Mouse (Mus musculus): ENCODE measurements around the gene Pou6f1.
"Not testable (repeated sequence)": the region's sequence is repeated elsewhere in the genome, so short reads cannot be mapped to it uniquely, and the experiment has no call there.

Pou6f1 gene

GRCm38 (mm10) chr15:100599276-100600046 lies at the start of gene Pou6f1:
Gene Pou6f1 (minus strand): TSS chr15:100599984.
- DNase-seq, result peak; percentile 55 to 59

GRCm38 (mm10) chr15:100646161-100646560 lies 46.4 kb upstream of the Pou6f1 start:
- peak; percentile 62 to 72 for DNase-seq

GRCm38 (mm10) chr15:100642451-100642850 lies 42.7 kb upstream of the Pou6f1 start:
- no peak for DNase-seq

- no peak for DNase-seq
Measured at GRCm38 (mm10) chr15:100641226-100641810, 41.5 kb upstream of the Pou6f1 start.

- no peak for DNase-seq
Measured at GRCm38 (mm10) chr15:100639972-100640750, 40.4 kb upstream of the Pou6f1 start.

GRCm38 (mm10) chr15:100637661-100638060 lies 37.9 kb upstream of the Pou6f1 start:
- no peak for DNase-seq

GRCm38 (mm10) chr15:100636700-100637501 lies 37.1 kb upstream of the Pou6f1 start, which contains the start of gene Smagp:
Gene Smagp (minus strand): TSS chr15:100636940.
- DNase-seq, result no peak

- no peak for DNase-seq
Measured at GRCm38 (mm10) chr15:100635851-100636645, 36.3 kb upstream of the Pou6f1 start.

- no peak for DNase-seq
Measured at GRCm38 (mm10) chr15:100635239-100635638, 35.5 kb upstream of the Pou6f1 start.

- DNase-seq, result no peak
Measured at GRCm38 (mm10) chr15:100633341-100633740, 33.6 kb upstream of the Pou6f1 start.

GRCm38 (mm10) chr15:100632323-100632722 lies 32.5 kb upstream of the Pou6f1 start:
- no peak for DNase-seq

GRCm38 (mm10) chr15:100631454-100632170 lies 31.8 kb upstream of the Pou6f1 start:
- DNase-seq, result no peak

GRCm38 (mm10) chr15:100630126-100630525 lies 30.3 kb upstream of the Pou6f1 start:
- DNase-seq, result no peak

- no peak for DNase-seq
Measured at GRCm38 (mm10) chr15:100628797-100629196, 29.0 kb upstream of the Pou6f1 start.

- DNase-seq, result no peak
Measured at GRCm38 (mm10) chr15:100627774-100628370, 28.1 kb upstream of the Pou6f1 start.

- no peak for DNase-seq
Measured at GRCm38 (mm10) chr15:100627287-100627686, 27.5 kb upstream of the Pou6f1 start.

GRCm38 (mm10) chr15:100624435-100624834 lies 24.7 kb upstream of the Pou6f1 start:
- DNase-seq, result no peak

- DNase-seq, result no peak
Measured at GRCm38 (mm10) chr15:100623754-100624153, 24.0 kb upstream of the Pou6f1 start.

GRCm38 (mm10) chr15:100622164-100622563 lies 22.4 kb upstream of the Pou6f1 start:
- no peak for DNase-seq

- not testable (repeated sequence) for DNase-seq
Measured at GRCm38 (mm10) chr15:100621671-100622070, 21.9 kb upstream of the Pou6f1 start.

- DNase-seq, result no peak
Measured at GRCm38 (mm10) chr15:100619200-100619599, 19.4 kb upstream of the Pou6f1 start.
